Mouse (Mus musculus): ENCODE data around the gene Tk1.
"Not testable (repeated sequence)": the region's sequence is repeated elsewhere in the genome, so short reads cannot be mapped to it uniquely, and the experiment has no call there.

Tk1 gene

GRCm38 (mm10) chr11:117847593-117848215 lies 21.8 kb upstream of the Tk1 start:
- no peak for DNase-seq (ENCODE audit: low read depth, low spot score)

GRCm38 (mm10) chr11:117846640-117847039 lies 20.7 kb upstream of the Tk1 start:
- no peak for DNase-seq (ENCODE audit: low read depth, low spot score)

DNA sequence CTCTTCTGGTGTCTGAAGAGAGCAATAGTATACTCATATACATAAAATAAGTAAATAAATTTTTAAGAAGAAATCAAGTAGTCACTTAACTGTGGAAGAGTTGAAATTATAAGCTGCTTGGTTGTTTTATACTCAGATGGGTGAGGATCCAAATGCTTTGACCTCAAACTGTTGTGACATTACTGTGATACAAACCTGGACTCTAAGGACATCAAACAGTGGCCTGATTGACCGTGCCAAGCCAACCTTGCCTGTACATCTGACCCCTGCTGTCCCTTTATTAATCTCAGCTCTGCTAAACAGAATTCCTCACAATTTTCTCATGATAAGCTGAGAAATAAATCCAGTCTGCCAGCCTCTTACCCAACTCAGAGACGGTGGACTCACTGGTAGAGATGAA lies 19.8 kb upstream of the Tk1 start:
- DNase-seq (ENCODE audit: low read depth, low spot score), result no peak

DNA sequence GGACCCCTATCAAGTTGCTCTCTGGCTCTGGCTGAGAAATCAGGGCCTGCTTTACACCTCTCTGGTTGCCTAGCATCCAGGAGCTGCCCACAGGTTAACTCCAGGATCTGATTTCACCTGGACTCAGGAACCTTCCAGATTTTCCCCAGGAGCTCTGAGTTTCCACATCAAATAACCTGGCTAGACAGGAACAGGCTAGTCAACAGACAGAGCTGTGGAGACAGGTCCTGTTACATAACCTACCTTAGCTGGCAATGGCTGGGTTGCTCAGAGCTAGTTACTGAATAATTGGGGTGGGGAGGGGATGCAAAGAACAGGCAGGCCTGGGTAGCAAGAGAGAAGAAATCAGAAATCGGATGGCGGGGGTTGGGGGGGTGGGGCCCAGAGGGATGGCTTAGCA lies 19.1 kb upstream of the Tk1 start:
- DNase-seq (ENCODE audit: low read depth, low spot score), result no peak

GRCm38 (mm10) chr11:117843434-117843833 lies 17.5 kb upstream of the Tk1 start:
- DNase-seq (ENCODE audit: low read depth, low spot score), result no peak

GRCm38 (mm10) chr11:117840910-117841309 lies 15.0 kb upstream of the Tk1 start:
- no peak for DNase-seq (ENCODE audit: low read depth, low spot score)

DNA sequence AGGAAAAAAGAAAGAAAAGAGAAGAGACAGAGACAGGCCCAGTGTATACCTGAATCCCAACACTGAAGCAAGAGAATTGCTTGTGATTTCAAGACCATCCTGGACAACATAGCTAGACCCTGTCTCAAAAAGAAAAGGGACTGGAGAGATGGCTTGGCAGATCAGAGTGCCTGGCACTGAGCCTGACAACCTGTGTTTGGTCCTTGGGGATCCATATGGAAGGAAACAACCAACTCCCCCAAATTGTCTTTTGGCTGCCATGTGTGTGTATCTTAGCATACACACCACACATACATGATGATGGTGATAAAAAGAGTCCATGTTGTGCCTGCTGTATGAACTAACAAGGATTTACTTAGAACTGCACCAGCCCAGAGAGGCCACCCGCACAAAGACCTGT lies 13.1 kb upstream of the Tk1 start:
- DNase-seq (ENCODE audit: low read depth, low spot score), result no peak

DNA sequence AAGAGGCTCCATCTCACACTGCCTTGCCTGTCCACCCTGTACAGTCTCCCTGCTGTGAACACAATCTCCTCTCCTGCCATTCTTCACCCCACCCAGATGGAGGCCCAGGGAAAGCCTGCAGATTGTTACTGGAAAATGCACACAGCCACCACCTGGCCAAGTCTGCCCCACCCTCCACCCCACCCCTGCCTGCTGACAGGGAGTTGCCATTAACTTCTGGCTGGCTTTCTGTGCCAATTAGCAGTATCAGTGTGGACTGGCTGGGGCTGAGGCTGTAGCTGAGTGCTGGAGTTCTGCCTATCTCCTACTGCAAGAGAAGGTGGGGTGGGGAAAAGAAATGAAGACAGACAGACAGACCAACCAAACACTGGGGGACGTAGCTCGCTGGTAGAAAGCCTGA lies 12.7 kb upstream of the Tk1 start:
- DNase-seq (ENCODE audit: low read depth, low spot score), result no peak

GRCm38 (mm10) chr11:117836306-117836705 lies 10.4 kb upstream of the Tk1 start:
- DNase-seq (ENCODE audit: low read depth, low spot score), result no peak

DNA sequence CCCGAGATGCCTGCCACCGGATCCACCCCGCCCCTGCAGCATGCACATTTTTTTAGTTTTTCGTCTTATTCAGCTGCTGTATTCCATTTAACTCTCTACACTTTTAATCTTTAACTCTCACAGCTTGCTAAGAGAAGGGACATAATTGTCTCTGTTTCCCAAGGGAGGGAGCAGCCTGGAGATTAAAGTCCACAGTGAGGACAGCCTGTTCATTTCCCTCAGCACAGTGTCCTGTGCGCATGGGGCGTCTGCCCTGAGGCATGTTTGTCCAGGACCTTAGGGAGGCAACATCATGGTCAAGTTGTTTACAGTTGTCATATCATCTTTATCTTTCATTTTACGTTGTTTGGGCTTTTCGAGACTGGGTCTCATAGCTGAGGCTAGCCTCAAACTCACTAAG lies 8.2 kb upstream of the Tk1 start:
- DNase-seq (ENCODE audit: low read depth, low spot score), result no peak

GRCm38 (mm10) chr11:117833509-117833908 lies 7.6 kb upstream of the Tk1 start:
- not testable (repeated sequence) for DNase-seq (ENCODE audit: low read depth, low spot score)

DNA sequence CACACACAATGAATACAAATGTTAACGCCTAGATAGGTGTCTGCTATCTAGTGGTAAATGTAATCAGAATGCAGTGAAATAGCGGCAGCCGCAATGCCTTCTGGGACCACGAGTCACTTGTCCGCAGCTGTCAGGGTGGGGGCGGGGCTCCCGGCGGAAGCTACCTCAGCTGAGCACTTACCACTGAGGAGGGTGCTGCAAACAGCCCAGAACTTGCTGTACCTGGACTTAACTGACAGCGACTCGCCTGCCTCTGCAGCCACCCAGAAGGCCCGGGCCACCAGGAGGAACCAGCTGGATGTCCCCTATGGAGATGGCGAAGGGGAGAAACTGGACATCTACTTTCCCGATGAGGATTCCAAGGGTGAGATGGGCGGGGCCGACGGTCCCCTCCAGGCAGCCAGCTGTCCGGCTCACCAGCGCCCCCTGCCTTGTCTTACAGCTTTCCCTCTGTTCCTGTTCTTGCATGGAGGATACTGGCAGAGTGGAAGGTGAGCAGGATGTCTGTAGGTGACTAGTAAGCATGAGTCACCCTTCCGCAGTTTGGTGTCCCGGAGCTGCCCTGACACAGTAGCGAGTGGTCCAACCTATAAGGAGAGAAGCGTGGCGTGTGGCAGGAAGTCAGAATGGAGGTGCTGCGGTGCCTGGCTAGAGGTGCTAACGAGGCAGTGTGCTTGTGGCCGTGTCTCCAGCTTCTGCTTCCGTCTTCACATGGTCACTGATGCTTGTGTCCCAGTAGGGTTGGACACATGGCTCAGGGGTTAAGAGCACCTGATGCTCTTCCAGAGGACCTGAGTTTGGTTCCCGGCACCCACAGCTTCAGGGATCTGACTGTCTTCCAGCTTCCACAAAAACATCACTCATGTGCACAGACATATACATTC lies 6.4 kb upstream of the Tk1 start:
- no peak for DNase-seq (ENCODE audit: low read depth, low spot score)

DNA sequence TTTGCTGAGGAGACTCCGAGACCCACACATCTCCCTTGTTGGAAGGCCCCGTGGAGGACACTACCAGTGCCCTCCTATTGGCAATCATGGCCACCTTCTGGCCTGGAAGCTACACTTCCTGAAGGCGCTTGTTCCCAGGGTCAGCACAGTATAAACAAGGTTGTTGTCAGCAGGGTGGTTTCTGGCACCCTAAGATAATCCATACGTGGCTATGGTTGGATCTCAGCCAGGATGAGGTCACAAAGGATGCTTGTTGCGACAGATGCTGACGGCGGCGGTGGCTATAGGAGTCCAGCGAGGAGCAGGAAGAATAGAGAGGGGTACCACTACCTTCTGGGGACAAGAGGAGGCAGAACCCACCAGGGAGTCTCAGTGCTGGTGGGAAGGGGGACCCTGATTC lies 4.5 kb upstream of the Tk1 start:
- no peak for DNase-seq (ENCODE audit: low read depth, low spot score)

- no peak for DNase-seq (ENCODE audit: low read depth, low spot score)
Observed at GRCm38 (mm10) chr11:117829671-117830215, 3.9 kb upstream of the Tk1 start.

DNA sequence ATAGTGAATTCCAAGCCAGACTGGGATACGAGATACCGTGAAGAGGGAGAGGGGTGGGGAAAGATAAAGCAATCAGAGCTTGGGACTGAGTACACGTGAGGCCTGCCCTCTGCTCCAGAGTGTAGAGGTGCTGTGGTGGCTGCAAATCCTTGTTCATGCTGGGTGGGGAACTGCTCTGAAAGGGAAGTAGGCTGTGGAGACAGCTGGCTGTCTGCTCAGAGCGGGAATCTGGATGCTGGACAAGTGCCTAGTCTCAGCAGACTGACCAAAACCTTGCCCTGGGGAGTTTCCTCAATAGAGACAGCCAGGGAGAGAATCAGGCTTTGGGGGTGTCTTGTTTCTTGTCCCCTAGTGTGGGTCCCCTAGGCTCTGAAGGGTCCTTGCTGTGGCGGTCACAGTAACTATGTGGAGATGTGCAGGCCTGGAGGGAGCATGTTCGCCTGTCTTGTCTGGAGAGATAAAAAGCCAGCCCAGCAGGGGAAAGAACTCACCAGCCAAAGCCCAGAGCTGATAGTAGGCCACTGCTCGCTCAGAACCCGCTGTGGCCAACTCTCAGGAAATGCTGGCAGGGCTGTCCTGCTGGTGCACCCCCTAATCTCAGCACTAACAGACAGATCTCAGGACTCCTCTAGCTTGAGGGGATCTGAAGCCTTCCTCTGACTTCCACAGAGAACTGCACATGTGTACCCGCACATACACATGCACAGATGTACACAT lies 3.2 kb upstream of the Tk1 start:
- no peak for DNase-seq (ENCODE audit: low read depth, low spot score)

GRCm38 (mm10) chr11:117828149-117828887 lies 2.4 kb upstream of the Tk1 start:
- no peak for DNase-seq (ENCODE audit: low read depth, low spot score)

DNA sequence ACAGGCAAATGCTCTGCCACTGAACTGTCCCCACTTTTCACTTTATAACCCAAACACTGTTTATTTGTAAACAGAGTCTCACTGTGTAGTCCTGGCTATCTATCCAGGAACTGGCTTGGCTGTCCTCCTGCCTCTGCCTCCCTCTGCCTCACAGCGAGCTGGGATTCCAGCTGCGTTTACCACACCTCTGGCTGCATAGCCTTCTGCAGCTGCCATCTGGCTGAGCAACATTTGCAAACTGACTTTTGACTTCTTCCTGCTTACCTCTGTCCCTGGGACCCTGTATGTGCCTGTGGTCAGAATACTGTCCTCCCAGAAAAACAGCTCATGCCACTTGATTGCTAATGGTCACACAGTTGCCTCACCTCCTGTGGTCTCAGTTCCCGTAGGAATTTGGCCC lies 1.5 kb upstream of the Tk1 start:
- no peak for DNase-seq (ENCODE audit: low read depth, low spot score)

DNA sequence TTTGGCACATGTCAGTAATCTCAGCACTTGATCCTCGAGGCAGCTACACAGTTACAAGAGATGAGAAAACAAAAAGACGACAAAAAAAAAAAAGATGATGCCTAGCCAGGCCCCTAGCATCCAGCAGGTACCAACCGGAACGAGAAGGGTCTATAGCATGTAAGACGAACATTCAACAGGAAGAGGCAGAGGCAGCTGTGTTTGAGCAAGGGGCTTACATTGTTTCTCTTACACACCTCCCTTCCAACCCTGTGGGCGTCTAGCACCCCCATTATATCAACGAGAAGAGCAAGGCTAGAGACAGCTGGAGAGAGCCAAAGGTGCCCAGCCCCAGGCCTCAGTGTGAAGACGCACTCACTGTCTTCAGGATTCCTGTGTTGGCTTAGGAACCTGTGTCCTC lies 1.0 kb upstream of the Tk1 start:
- DNase-seq (ENCODE audit: low read depth, low spot score), result no peak

GRCm38 (mm10) chr11:117826164-117826563 lies 272 bp upstream of the Tk1 start:
- no peak for DNase-seq (ENCODE audit: low read depth, low spot score)

GRCm38 (mm10) chr11:117824060-117824969 lies 1.6 kb downstream of the Tk1 start:
- DNase-seq (ENCODE audit: low read depth, low spot score), result peak; percentile 78

- DNase-seq (ENCODE audit: low read depth, low spot score), result no peak
Observed at GRCm38 (mm10) chr11:117823411-117823810, 2.5 kb downstream of the Tk1 start.
